Mouse (Mus musculus) limb, embryonic 12.5 days (tissue): Measurements from ENCODE around the gene Gm17364. TPM values are rescaled to one million over a fixed set of nuclear protein-coding genes. Genes with fewer than 3 reads are reported as not detected.
"Not testable (repeated sequence)": the region's sequence is repeated elsewhere in the genome, so short reads cannot be mapped to it uniquely, and the experiment has no call there.

Source experiments
- ATAC-seq: fragments of 200-750 bp; cut with Nextera tagmentation; 2 replicates; pipeline ENCODE4 v1.8.0; 2017; ENCODE audit warnings: low read depth, moderate TSS enrichment; ENCODE audit not compliant: insufficient number of reproducible peaks, insufficient read depth, low FRiP score, low TSS enrichment
- H3K27ac ChIP-seq: fragments of 300-500 bp; sonication (generic); 2 replicates; pipeline ENCODE4 v1.5.1; 2016; ENCODE audit warnings: mild to moderate bottlenecking, moderate library complexity
- H3K27me3 ChIP-seq: fragments of 300-500 bp; sonication (generic); 2 replicates; pipeline ENCODE4 v1.6.1; 2016; ENCODE audit warnings: mild to moderate bottlenecking, moderate library complexity
- H3K36me3 ChIP-seq: fragments of 300-500 bp; sonication (generic); 2 replicates; pipeline ENCODE4 v1.6.1; 2016; ENCODE audit warnings: mild to moderate bottlenecking, moderate library complexity
- H3K4me1 ChIP-seq: fragments of 300-500 bp; sonication (generic); replicated peaks from 2 replicates; pipeline ENCODE4 v1.6.1; 2016
- H3K4me2 ChIP-seq: fragments of 300-500 bp; sonication (generic); 2 replicates; pipeline ENCODE4 v1.6.1; 2016; ENCODE audit warnings: mild to moderate bottlenecking, moderate library complexity
- H3K4me3 ChIP-seq: fragments of 300-500 bp; sonication (generic); replicated peaks from 2 replicates; pipeline ENCODE4 v1.5.1; 2016; ENCODE audit warnings: mild to moderate bottlenecking
- H3K9ac ChIP-seq: fragments of 300-500 bp; sonication (generic); replicated peaks from 2 replicates; pipeline ENCODE4 v1.6.1; 2016; ENCODE audit warnings: mild to moderate bottlenecking, moderate library complexity
- H3K9me3 ChIP-seq: fragments of 300-500 bp; sonication (generic); 2 replicates; pipeline ENCODE4 v1.6.1; 2016; ENCODE audit warnings: mild to moderate bottlenecking, moderate library complexity
- WGBS: fragments of 180-500 bp; shearing (Covaris S2); methylation state at CpG from one replicate; pipeline ENCODE4 v1.1.7; 2016; 5-methylcytosine and 5-hydroxymethylcytosine counted together
- polyA plus RNA-seq: library from polyadenylated mRNA; unstranded; fragments of >200 nt; fragmentation: Nextera tagmentation; extraction: Ambion mirVana; gene quantifications from 2 replicates; pipeline ENCODE4 v1.2.1, GENCODE M21; 2016

Gene Gm17364
- polyA plus RNA-seq, 1 experiment from 2014 or later: not detected

DNA sequence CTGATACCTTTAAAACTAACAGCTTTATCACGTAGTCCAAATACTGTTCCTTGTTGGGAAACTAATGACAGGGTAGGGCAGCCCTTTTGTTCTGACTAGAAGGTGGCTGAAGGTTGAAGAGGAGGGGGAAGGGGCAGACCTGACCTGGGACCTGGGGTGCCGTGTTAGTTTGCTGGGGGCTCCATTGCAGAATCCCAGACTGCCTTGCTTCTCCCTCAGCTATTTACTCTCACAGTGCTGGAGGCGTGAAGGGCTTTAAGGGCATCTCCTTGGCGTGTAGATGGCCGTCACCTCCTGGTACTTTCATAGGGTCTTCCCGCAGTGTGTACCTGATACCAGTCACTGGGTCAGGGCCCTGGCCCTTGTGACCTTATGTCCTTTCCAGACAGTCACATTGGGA is 21.6 kb downstream of the Gm17364 start:
- WGBS: 83% methylated on average over 6 of the region's 6 CpGs
- Histone ChIP-seq H3K9ac (no peak overlapping the region), H3K4me1 (0 out of 2 replicates have a peak, but pooled peaks cover 6% of the 10 kb centered on the region), H3K9me3 (no peaks in the 10 kb centered on the region), H3K27ac (no peak overlapping the region), H3K4me3 (no peak overlapping the region), H3K27me3 (no peaks in the 10 kb centered on the region), H3K4me2 (no peak overlapping the region), H3K36me3 (no peaks in the 10 kb centered on the region; the same call in 1 of the 2 replicates)
- no peak for ATAC-seq

DNA sequence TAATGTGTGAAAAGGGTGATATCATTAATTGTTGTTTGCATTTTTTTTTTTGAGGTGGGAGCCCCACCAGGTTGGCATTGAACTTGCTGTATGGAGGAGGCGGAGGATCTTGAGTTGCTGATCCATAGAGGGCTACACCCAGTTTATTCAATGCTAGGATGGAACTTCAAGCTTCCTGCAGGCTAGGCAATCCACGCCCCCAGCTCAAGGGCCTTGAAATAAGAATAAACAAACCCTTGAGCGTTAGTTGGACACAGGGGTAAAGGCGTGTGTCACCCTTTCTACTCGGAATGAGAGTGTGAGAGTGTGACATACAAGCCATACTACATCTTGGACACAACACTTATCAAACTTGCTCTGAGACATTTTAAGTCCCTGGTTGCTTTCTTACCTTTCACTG is 22.1 kb downstream of the Gm17364 start:
- Histone ChIP-seq H3K9ac (no peak overlapping the region), H3K9me3 (no peaks in the 10 kb centered on the region), H3K4me2 (no peak overlapping the region), H3K4me3 (no peak overlapping the region), H3K36me3 (no peaks in the 10 kb centered on the region; the same call in 1 of the 2 replicates), H3K27ac (no peak overlapping the region), H3K27me3 (no peaks in the 10 kb centered on the region), H3K4me1 (0 out of 2 replicates have a peak, but pooled peaks cover 6% of the 10 kb centered on the region)
- 77% methylated on average over 5 of the region's 5 CpGs for WGBS
- no peak for ATAC-seq

DNA sequence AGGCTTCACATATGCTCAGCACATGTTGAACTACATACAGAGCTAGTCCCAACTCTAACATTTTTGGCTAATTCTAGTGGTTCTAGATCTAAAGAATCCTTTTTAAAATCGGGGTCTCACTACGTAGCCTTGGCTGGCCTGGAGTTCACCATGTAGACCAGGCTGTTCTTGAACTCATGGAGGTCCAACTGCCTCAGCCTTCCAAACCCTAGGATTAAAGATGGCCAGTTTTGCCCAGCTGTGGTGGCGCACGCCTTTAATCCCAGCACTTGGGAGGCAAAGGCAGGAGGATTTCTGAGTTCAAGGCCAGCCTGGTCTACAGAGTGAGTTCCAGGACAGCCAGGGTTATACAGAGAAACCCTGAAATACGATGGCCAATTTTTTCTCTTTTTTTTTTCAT is 22.5 kb downstream of the Gm17364 start:
- H3K36me3 ChIP-seq, H3K27ac ChIP-seq, H3K9ac ChIP-seq, H3K9me3 ChIP-seq, H3K4me1 ChIP-seq, H3K27me3 ChIP-seq, ATAC-seq: not testable (repeated sequence)
- 93% methylated on average over 5 of the region's 5 CpGs for WGBS
- peak overlapping the region; percentile 71; the same call in 1 of the 2 replicates for H3K4me2 ChIP-seq
- 0 out of 2 replicates have a peak overlapping the region, but pooled peaks have one; percentile 79 for H3K4me3 ChIP-seq

DNA sequence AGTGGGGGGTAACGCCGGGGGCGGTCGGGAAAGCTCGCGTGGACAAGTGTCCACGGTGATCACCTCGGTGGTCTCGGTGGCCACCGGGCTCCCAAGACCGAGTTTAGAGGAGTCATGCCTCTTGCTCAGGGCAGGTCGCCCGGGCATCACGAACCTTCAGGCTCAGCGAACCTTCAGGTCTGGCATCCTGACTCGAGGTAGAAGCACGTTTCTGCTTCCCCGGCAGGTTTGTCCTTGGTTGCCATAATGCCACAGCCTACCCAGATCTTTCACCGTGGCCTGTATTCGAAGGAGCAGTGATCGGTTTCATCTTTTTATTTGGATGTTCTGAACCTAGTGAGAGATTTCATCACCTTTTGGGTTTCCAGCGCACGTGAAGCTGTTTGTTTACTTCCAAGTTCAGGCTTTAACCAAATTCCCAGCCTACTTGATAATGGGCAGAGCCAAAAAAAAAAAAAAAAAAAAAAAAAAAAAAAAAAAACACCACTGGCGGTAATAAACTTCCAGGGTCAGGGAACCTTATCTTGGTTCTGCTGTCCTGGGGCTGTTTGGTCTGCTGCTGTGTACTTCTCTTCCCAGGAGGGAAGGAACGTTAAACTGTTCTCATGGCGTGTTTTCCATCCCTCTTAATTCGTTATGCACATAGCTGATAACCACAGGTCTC is 23.3 kb downstream of the Gm17364 start:
- Histone ChIP-seq H3K9me3 (no peaks in the 10 kb centered on the region), H3K27me3 (no peaks in the 10 kb centered on the region), H3K9ac (peak overlapping the region; percentile 83), H3K36me3 (no peaks in the 10 kb centered on the region; the same call in 1 of the 2 replicates), H3K27ac (peak overlapping the region; percentile 91; the same call in 1 of the 2 replicates), H3K4me2 (peak overlapping the region; percentile 71), H3K4me1 (0 out of 2 replicates have a peak, but pooled peaks cover 6% of the 10 kb centered on the region), H3K4me3 (peak overlapping the region; percentile 79)
- no peak for ATAC-seq
- WGBS: 1% methylated on average over 27 of the region's 27 CpGs

DNA sequence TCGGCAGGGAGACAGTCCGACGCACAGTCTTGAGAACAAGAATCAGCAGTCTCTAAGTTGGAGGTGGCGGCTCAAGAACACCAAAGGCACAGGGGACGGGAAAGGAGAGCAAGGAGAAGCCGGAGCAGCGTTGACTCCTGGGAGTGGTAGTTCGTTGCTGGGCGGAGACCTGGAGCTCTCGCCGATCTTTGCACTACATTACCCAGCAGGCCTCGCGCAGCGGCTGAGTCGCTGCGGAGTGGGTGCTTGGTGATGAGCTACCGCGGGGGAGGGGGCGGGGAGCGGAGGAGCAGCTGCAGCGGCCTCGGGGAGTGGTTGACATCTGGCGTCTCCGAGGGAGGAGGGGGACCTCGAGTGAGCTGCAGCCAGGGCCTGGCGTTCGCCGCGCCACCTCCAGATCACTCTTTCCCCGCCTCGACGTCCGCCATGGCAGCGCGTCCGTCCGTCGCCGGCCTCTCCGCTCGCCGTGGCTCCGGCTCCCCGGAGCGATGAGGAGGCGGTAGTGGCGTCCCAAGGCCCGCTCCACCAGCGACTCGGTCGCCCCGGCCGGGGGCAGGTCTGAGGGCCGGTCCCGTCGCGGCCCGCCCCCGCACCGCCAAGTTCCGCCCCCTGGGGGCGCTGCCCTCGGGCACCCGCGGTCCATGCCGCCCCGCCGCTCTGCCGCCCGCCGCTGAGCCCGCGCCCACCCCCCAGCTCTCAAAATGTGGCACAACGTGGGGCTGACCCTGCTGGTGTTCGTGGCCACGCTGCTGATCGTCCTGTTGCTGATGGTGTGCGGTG is 24.0 kb downstream of the Gm17364 start, which contains the start of gene Smim13:
Gene Smim13 (plus strand): TSS at position 307 of the 780 bp plus-strand sequence.
- WGBS: under 1% methylated on average over 66 of the region's 78 CpGs
- Histone ChIP-seq H3K27me3 (no peaks in the 10 kb centered on the region), H3K36me3 (no peaks in the 10 kb centered on the region; the same call in 1 of the 2 replicates), H3K27ac (peak within 1 kb of the TSS; percentile 91), H3K9me3 (no peaks in the 10 kb centered on the region), H3K4me2 (peak within 1 kb of the TSS; percentile 71), H3K4me3 (peak within 1 kb of the TSS; percentile 79), H3K4me1 (0 out of 2 replicates have a peak, but pooled peaks cover 6% of the 10 kb centered on the region), H3K9ac (peak within 1 kb of the TSS; percentile 83)
- ATAC-seq: peak; percentile 97

DNA sequence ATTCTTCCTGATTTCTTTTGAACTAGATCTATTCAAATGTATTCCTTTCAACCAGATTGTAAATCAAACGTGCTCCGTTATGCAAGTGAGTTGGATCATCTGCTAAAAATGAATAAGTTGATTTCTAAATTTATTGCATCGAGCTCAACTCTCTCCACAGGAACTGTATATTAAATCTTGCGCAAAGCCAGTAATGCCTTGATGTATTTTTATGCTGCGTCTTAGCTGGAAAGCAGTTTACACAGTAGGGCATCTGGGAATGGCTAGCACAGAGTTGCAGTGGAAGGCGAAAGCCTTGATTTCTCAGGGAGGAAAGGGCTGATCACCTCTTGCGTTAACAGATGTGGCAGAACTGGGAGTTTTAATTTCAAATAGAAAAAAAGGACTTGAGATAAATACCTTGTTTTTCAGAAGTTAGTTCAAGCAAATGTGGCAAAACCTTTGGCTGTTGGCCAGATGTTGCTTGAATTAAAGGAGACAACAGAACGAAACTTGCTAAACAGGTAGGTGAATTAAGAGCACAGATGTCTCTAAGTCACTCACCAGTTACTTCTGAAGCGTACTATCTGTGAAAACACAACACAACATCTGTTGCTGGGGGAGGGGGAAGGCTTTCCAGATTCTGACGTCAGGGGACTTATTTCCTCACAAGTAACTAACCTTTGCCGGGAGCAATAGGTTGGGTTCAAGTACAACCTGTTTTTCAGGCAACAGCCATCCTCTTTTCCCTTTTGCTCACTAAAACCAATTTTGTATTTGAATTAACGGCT is 24.8 kb downstream of the Gm17364 start:
- Histone ChIP-seq H3K9me3 (no peaks in the 10 kb centered on the region), H3K4me1 (0 out of 2 replicates have a peak, but pooled peaks cover 6% of the 10 kb centered on the region), H3K27me3 (no peaks in the 10 kb centered on the region), H3K4me3 (peak overlapping the region; percentile 79), H3K36me3 (no peaks in the 10 kb centered on the region; the same call in 1 of the 2 replicates), H3K9ac (peak overlapping the region; percentile 83), H3K4me2 (peak overlapping the region; percentile 71), H3K27ac (peak overlapping the region; percentile 51)
- WGBS: 42% methylated on average over 12 of the region's 12 CpGs
- no peak; the same call in 1 of the 2 replicates for ATAC-seq

DNA sequence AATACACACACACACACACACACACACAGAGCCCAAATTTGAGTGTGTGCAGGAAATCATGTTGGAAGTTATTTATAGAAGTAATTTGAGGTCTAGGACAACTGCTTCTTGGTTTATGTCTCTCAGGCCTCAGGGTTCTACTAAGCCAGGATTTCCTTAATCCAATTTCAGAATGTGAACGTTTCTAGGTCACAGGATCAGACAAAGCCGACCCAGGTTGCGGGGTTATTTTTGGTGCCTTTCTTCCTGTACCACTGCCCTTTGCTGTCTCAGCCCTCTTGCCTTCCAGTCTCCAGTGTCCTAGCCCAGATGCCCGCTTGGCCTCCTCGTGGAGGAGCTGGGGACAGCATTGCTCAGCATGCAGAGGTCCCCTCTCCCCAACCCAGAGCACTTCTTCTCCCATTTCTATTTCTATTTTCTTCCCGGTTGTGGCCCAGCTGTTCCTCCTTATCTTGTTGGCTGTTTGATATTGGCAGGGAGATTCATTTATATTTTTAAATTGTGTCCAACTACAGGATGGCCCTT is 29.4 kb downstream of the Gm17364 start:
- Histone ChIP-seq H3K4me3 (no peak overlapping the region), H3K9ac (no peak overlapping the region), H3K9me3 (no peaks in the 10 kb centered on the region), H3K27me3 (no peaks in the 10 kb centered on the region), H3K36me3 (no peaks in the 10 kb centered on the region), H3K4me2 (no peak overlapping the region), H3K27ac (no peak overlapping the region), H3K4me1 (no peaks in the 10 kb centered on the region)
- no peak for ATAC-seq
- 61% methylated on average over 6 of the region's 6 CpGs for WGBS

DNA sequence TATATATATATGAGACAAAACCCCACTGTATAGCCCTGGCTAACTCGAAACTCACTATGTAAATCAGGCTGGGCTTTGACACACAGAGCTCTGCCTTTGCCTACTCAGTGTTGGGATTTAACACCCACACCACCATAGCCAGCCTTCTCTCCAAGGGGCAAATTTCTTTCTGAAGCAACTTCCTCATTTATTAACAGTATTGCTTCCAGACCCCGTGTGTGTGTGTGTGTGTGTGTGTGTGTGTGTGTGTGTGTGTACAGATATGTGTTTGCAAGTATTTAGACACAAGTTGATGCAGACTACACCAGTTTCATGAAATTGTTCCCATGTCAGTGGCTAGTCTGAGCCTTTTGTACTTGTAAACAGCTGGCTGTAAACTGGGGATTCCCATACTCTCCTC is 32.2 kb downstream of the Gm17364 start:
- Histone ChIP-seq H3K4me3 (no peak overlapping the region), H3K27me3 (no peaks in the 10 kb centered on the region), H3K4me1 (no peaks in the 10 kb centered on the region), H3K9me3 (no peaks in the 10 kb centered on the region), H3K36me3 (no peaks in the 10 kb centered on the region), H3K4me2 (no peak overlapping the region), H3K9ac (no peak overlapping the region), H3K27ac (no peak overlapping the region)
- no peak for ATAC-seq
- WGBS: 65% methylated on average over 2 of the region's 2 CpGs

DNA sequence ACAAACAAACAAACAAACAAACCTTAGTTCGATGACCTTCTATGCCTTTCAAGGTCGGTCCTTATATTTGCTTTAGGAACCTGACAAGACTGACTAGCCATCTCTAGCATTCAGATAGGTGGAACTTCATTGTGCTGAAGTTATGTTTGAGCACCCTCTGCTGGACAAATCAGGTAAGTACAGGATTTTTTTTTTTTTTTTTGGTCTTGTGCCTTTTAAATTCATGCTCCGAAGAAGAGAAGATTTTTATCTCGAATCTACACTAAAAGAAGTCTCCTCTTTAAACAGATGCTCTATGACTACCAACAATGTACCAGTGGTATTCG is 35.0 kb downstream of the Gm17364 start:
- no peaks in the 10 kb centered on the region for H3K9me3 ChIP-seq
- H3K27ac ChIP-seq: no peak overlapping the region
- no peak for ATAC-seq
- no peak overlapping the region for H3K9ac ChIP-seq
- no peaks in the 10 kb centered on the region for H3K4me1 ChIP-seq
- H3K4me2 ChIP-seq: no peak overlapping the region
- H3K36me3 ChIP-seq: no peaks in the 10 kb centered on the region
- no peak overlapping the region for H3K4me3 ChIP-seq
- H3K27me3 ChIP-seq: no peaks in the 10 kb centered on the region
- WGBS: 17% methylated on average over 5 of the region's 5 CpGs

DNA sequence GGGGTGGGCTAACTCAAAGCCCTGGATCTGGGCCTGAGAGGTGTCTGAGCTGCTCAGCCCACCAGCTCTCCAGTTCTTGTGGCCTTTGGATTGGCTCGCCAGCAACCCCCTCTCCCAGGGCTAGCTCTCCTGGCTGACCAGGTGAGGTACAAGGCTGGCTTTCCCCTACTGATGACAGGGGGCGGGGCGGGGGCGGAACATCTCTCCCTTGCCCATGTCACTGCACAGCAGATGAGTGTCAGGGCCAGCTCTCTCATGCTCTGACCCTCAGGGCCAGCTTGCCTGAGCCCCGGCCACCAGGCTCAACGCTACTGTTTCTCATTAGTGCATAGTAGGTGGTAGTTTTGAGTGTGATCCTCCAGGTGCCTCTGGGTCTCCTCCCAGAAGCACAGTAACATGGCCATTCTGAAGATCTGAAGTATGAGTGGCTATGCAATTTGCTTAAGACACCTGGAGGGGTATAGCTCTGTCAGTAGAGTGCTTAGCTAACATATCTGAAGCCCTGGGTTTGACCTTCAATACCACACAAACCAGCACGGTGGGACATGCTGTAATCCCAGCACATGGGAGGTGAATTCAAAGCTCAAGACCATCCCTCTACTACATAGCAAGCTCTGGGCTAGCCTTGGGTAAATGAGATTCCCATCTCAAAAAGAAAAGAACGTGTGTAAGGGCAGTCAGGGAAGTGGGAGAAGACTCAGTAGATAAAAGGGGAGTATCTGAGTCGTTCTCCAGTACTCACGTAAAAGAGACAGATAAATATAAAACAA is 35.6 kb downstream of the Gm17364 start:
- 70% methylated on average over 10 of the region's 10 CpGs for WGBS
- no peaks in the 10 kb centered on the region for H3K27me3 ChIP-seq
- no peaks in the 10 kb centered on the region for H3K4me1 ChIP-seq

More for the DNA sequence above, 35.6 kb downstream of the Gm17364 start:
- Histone ChIP-seq H3K9me3 (no peaks in the 10 kb centered on the region), H3K36me3 (no peaks in the 10 kb centered on the region), H3K4me3 (no peak overlapping the region), H3K4me2 (no peak overlapping the region), H3K27ac (no peak overlapping the region), H3K9ac (no peak overlapping the region)
- ATAC-seq: no peak
